Mouse (Mus musculus): ENCODE measurements around the gene Trmt5.

DNA sequence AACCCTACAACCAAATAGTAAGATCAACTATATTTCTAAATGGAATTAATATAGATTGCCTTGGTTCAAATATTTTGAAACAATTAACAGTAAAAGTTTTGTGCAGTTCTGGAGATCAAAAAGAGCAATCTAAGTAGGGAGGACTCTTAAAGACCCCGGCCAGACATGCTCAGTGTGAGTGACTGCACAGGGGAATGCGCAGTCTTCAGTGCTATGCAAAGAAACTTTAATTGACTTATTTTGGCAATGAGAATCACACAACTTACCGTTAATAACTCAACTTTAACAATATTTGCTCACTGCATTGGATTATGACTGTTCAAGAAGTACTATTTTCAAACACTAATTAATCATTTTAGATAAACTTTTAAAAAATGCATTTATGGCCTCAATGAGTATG, 17.0 kb downstream of the Trmt5 start:
- TF ChIP-seq CTCF (IDR thresholded peaks at IDR 0.05; ENCODE audit: low read depth, low read length) (no peak), POLR2A (IDR thresholded peaks at IDR 0.05; ENCODE audit: borderline replicate concordance, low read depth, low read length) (no peak)
